Mouse (Mus musculus) liver, postnatal 0 days (tissue): ENCODE measurements around the gene Atp13a3.

ENCODE experiments used
- CTCF ChIP-seq: sonication (generic); IDR thresholded peaks from 2 replicates; pipeline ENCODE4 v1.5.1; 2016; ENCODE audit warnings: antibody characterized with exemption, low read depth
- EP300 ChIP-seq: IDR thresholded peaks from 2 replicates; pipeline ENCODE4 v1.6.1; 2016; ENCODE audit warnings: antibody characterized with exemption, low read depth, mild to moderate bottlenecking

DNA sequence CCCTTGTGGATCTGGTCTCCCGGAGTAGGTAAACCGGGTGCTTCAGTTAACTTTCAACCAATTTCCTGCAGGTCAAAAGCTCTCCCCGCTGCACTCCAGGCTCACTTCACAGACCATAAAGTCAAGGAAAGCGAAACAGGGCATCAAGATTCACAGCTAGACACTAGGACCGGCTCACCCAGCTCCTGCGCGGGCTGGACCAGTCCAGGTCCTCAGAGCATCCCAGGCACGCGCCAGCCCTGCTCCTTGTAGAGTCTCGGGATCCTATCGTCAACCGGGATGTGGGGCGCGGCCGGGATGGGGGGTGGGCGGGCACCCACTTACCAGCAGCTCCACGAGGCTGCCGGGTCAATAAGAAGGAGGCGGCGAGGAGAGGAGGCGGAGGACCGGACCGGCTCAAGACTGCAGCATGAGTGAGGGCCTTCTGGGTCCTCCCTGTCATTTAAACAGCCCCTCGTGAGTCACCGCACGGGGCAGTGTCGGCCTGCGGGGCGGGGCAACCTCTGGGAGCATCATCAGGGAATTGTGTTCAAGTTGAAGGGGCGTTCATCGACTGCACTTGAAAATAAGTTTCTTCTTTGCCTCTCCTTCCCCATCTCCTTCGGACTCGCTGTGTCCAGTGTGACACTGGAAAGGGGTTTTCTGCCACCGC, 122.8 kb downstream of the Atp13a3 start, which contains the start of gene Lrrc15:
- TF ChIP-seq CTCF (peak; percentile 40; the same call in 1 of the 2 replicates), EP300 (no peak)
